Mouse (Mus musculus) testis, adult 10 weeks (tissue): Measurements from ENCODE around the gene Uba7. TPM values are rescaled to one million over a fixed set of nuclear protein-coding genes. Genes with fewer than 3 reads are reported as not detected.

Experiments
- polyA plus RNA-seq: library from polyadenylated mRNA; stranded (reverse); fragments of 350-450 nt; fragmentation: Illumina TruSeq; extraction: RNeasy Lipid Tissue Mini Kit (QIAGEN cat#74804); gene quantifications from one replicate; pipeline ENCODE4 v1.2.3, GENCODE M21; 2014; ENCODE audit warnings: low read depth, low replicate concordance

Gene Uba7
- not detected for polyA plus RNA-seq

GRCm38 (mm10) chr9:107975399-107976386 lies at the start of gene Uba7:
Gene Uba7 (plus strand): TSS chr9:107975505.

GRCm38 (mm10) chr9:107928169-107928568 lies 47.1 kb upstream of the Uba7 start, which contains the start of gene Actl11:
Gene Actl11 (plus strand): TSS chr9:107928469.

GRCm38 (mm10) chr9:107935374-107935773 lies 39.9 kb upstream of the Uba7 start, which contains the start of gene Camkv:
Gene Camkv (plus strand): TSS chr9:107935674.

GRCm38 (mm10) chr9:107949922-107950235 lies 25.4 kb upstream of the Uba7 start, which contains the start of gene Traip:
Gene Traip (plus strand): TSS chr9:107950136.

GRCm38 (mm10) chr9:107982681-107983346 lies 7.5 kb downstream of the Uba7 start, which contains the start of gene Gm20661:
Gene Gm20661 (plus strand): TSS chr9:107983058.

GRCm38 (mm10) chr9:107985131-107986119 lies 10.1 kb downstream of the Uba7 start, which contains the start of gene Inka1:
Gene Inka1 (minus strand): TSS chr9:107985879.

GRCm38 (mm10) chr9:107992197-107992596 lies 16.9 kb downstream of the Uba7 start, which contains the start of gene Cdhr4:
Gene Cdhr4 (plus strand): TSS chr9:107992497.

GRCm38 (mm10) chr9:107996049-107996448 lies 20.7 kb downstream of the Uba7 start, which contains the start of gene Gm20662:
Gene Gm20662 (plus strand): TSS chr9:107996349.

GRCm38 (mm10) chr9:108001922-108002770 lies 26.8 kb downstream of the Uba7 start, which contains the start of gene Ip6k1:
Gene Ip6k1 (plus strand): TSS chr9:108002501.

Other genes starting within 250 kb of the Uba7 start
- 163 TPM for gene Rbm5, start 204.5 kb upstream of the Uba7 start, polyA plus RNA-seq
- gene Rbm6, start 102.3 kb upstream of the Uba7 start, polyA plus RNA-seq, result 130 TPM
- gene Mon1a, start 87.4 kb upstream of the Uba7 start, polyA plus RNA-seq, result not detected
- 0.08 TPM for gene Mst1r, start 68.6 kb upstream of the Uba7 start, polyA plus RNA-seq
- gene Actl11, start 47.0 kb upstream of the Uba7 start, polyA plus RNA-seq, result 69.0 TPM
- gene Camkv, start 39.8 kb upstream of the Uba7 start, polyA plus RNA-seq, result 0.48 TPM
- 2.3 TPM for gene Traip, start 25.4 kb upstream of the Uba7 start, polyA plus RNA-seq
- gene Gm20661, start 7.6 kb downstream of the Uba7 start, polyA plus RNA-seq, result not detected
- not detected for gene Inka1, start 10.4 kb downstream of the Uba7 start, polyA plus RNA-seq
- gene Cdhr4, start 17.0 kb downstream of the Uba7 start, polyA plus RNA-seq, result 65.6 TPM
- gene Gm20662, start 20.8 kb downstream of the Uba7 start, polyA plus RNA-seq, result 18.1 TPM
- gene Ip6k1, start 27.0 kb downstream of the Uba7 start, polyA plus RNA-seq, result 76.6 TPM
- 1.0 TPM for gene Gmppb, start 73.7 kb downstream of the Uba7 start, polyA plus RNA-seq
- 0.10 TPM for gene Amigo3, start 77.7 kb downstream of the Uba7 start, polyA plus RNA-seq
- not detected for gene Mst1, start 104.9 kb downstream of the Uba7 start, polyA plus RNA-seq
- gene Rnf123, start 107.8 kb downstream of the Uba7 start, polyA plus RNA-seq, result 1.8 TPM
- gene Apeh, start 119.1 kb downstream of the Uba7 start, polyA plus RNA-seq, result 6.3 TPM
- gene Bsn, start 214.9 kb downstream of the Uba7 start, polyA plus RNA-seq, result 0.27 TPM